Mouse (Mus musculus) CD4-positive naive resting alpha-beta T cell, adult 57 days (primary cell): ENCODE measurements around the gene Desi1. TPM values are rescaled to one million over a fixed set of nuclear protein-coding genes. Genes with fewer than 3 reads are reported as not detected.

Source experiments
- total RNA-seq: library from RNA; stranded (reverse); gene quantifications from one replicate; pipeline ENCODE4 v1.2.4, GENCODE M21; 2023

The Desi1 gene
- 23.9 TPM for total RNA-seq

GRCm38 (mm10) chr15:82033762-82034161 lies at the start of gene Desi1:
Gene Desi1 (minus strand): TSS chr15:82033862.

GRCm38 (mm10) chr15:82069898-82070297 lies 36.2 kb upstream of the Desi1 start, which contains the start of gene Mei1:
Gene Mei1 (plus strand): TSS chr15:82069996.

GRCm38 (mm10) chr15:82058719-82059201 lies 25.1 kb upstream of the Desi1 start, which contains the start of gene 4930407I10Rik:
Gene 4930407I10Rik (plus strand): TSS chr15:82059151.

GRCm38 (mm10) chr15:82047080-82047883 lies 13.6 kb upstream of the Desi1 start, which contains the start of gene Snu13:
Gene Snu13 (minus strand): TSS chr15:82047598.

GRCm38 (mm10) chr15:81987646-81988045 lies 46.0 kb downstream of the Desi1 start, which contains the start of gene Xrcc6:
Gene Xrcc6 (plus strand): TSS chr15:81987835.

GRCm38 (mm10) chr15:81980321-81980720 lies 53.3 kb downstream of the Desi1 start, which contains the start of gene 1700029P11Rik:
Gene 1700029P11Rik (plus strand): TSS chr15:81980540.

GRCm38 (mm10) chr15:81960171-81961077 lies 73.2 kb downstream of the Desi1 start, which contains the start of gene Pmm1:
Gene Pmm1 (minus strand): TSS chr15:81960930.

Other genes starting within 250 kb of the Desi1 start
- gene Tef, start 231.4 kb downstream of the Desi1 start, total RNA-seq, result 22.0 TPM
- 97.9 TPM for gene Tob2, start 175.1 kb downstream of the Desi1 start, total RNA-seq
- gene Phf5a, start 162.0 kb downstream of the Desi1 start, total RNA-seq, result 69.0 TPM
- gene Aco2, start 161.6 kb downstream of the Desi1 start, total RNA-seq, result 134 TPM
- 12.4 TPM for gene Polr3h, start 107.6 kb downstream of the Desi1 start, total RNA-seq
- not detected for gene Csdc2, start 97.1 kb downstream of the Desi1 start, total RNA-seq
- 19.6 TPM for gene Pmm1, start 72.9 kb downstream of the Desi1 start, total RNA-seq
- not detected for gene 1700029P11Rik, start 53.3 kb downstream of the Desi1 start, total RNA-seq
- 35.7 TPM for gene Xrcc6, start 46.0 kb downstream of the Desi1 start, total RNA-seq
- gene Snu13, start 13.7 kb upstream of the Desi1 start, total RNA-seq, result 93.2 TPM
- gene 4930407I10Rik, start 25.3 kb upstream of the Desi1 start, total RNA-seq, result not detected
- gene Mei1, start 36.1 kb upstream of the Desi1 start, total RNA-seq, result not detected
- 36.7 TPM for gene Ccdc134, start 94.1 kb upstream of the Desi1 start, total RNA-seq
- 211 TPM for gene Srebf2, start 113.3 kb upstream of the Desi1 start, total RNA-seq
- not detected for gene Shisa8, start 179.0 kb upstream of the Desi1 start, total RNA-seq
- gene Tnfrsf13c, start 190.5 kb upstream of the Desi1 start, total RNA-seq, result 9.7 TPM
- not detected for gene Cenpm, start 210.9 kb upstream of the Desi1 start, total RNA-seq
- gene 1500009C09Rik, start 218.5 kb upstream of the Desi1 start, total RNA-seq, result not detected
- not detected for gene Sept3, start 241.0 kb upstream of the Desi1 start, total RNA-seq